Mouse (Mus musculus): Measurements from ENCODE around the gene ccdc198.

- TF ChIP-seq EP300 (IDR thresholded peaks at IDR 0.05; ENCODE audit: low read depth) (no peak), CTCF (IDR thresholded peaks at IDR 0.05; ENCODE audit: low read depth) (no peak)
Observed at GRCm38 (mm10) chr14:49186270-49186669, 59.0 kb downstream of the ccdc198 start.

All from liver, postnatal 0 days (tissue).